Mouse (Mus musculus): ENCODE data around the gene Cdh10. TPM values are rescaled to one million over a fixed set of nuclear protein-coding genes. Genes with fewer than 3 reads are reported as not detected.

The Cdh10 gene
- polyA plus RNA-seq, 1 experiment from 2014 or later: 3.9 TPM

DNA sequence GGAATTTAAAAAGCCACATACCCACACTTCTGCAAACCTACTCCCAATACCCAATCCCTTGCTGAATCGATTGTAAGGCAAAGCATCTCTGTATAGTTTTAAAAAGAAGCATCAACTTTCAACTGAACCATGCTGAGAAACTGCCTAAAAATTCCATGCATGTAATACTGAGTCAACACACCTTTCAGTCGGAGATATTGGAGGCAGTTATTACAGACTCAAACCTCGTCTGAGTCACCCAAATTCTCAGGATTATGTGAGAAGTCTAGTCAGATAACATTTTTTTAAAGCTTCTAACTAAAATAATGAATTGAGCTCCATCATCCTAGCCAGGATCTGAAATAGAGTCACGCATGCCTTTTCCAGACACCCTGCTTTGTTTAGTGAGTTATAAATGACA is 175.5 kb downstream of the Cdh10 start:
- H3K9me3 ChIP-seq (ENCODE audit: control insufficient read depth, low read depth, low read length): no peaks in the 10 kb centered on the region
- WGBS: 66% methylated on average over 4 of the region's 4 CpGs
- H3K36me3 ChIP-seq (ENCODE audit: control insufficient read depth, insufficient read depth, low read length): no peaks in the 10 kb centered on the region
- H3K4me2 ChIP-seq (replicated peaks; ENCODE audit: low read depth, low read length): no peak overlapping the region
- H3K9ac ChIP-seq (replicated peaks; ENCODE audit: low read depth, low read length): no peak overlapping the region
- no peak overlapping the region for H3K27ac ChIP-seq (ENCODE audit: low read length)
- H3K4me3 ChIP-seq (ENCODE audit: low read depth, low read length): no peak overlapping the region
- no peaks in the 10 kb centered on the region for H3K27me3 ChIP-seq (ENCODE audit: control insufficient read depth, insufficient read depth, low read length)
- no peak for ATAC-seq (ENCODE audit: insufficient number of reproducible peaks, insufficient read depth, low FRiP score, low read depth)
- H3K4me1 ChIP-seq (ENCODE audit: control insufficient read depth, insufficient read depth, low read length): no peaks in the 10 kb centered on the region

DNA sequence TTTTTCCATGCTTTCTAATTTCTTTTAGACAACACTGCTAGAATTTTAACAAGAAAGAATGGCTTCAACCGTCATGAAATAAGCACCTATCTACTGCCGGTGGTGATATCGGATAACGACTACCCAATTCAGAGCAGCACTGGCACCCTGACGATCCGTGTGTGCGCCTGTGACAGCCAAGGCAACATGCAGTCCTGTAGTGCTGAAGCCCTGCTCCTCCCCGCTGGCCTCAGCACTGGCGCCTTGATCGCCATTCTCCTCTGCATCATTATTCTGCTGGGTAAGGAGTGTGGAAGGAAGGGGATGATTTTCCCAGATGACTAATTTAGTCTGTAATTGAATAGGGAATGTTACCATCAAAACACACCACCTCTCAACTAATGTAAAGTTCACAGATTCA is 192.1 kb downstream of the Cdh10 start:
- H3K9me3 ChIP-seq (ENCODE audit: control insufficient read depth, low read depth, low read length): no peaks in the 10 kb centered on the region
- no peak overlapping the region for H3K4me3 ChIP-seq (ENCODE audit: low read depth, low read length)
- H3K9ac ChIP-seq (replicated peaks; ENCODE audit: low read depth, low read length): no peak overlapping the region
- no peak overlapping the region for H3K4me2 ChIP-seq (replicated peaks; ENCODE audit: low read depth, low read length)
- H3K36me3 ChIP-seq (ENCODE audit: control insufficient read depth, insufficient read depth, low read length): no peaks in the 10 kb centered on the region
- H3K27me3 ChIP-seq (ENCODE audit: control insufficient read depth, insufficient read depth, low read length): no peaks in the 10 kb centered on the region
- 86% methylated on average over 10 of the region's 10 CpGs for WGBS
- ATAC-seq (ENCODE audit: insufficient number of reproducible peaks, insufficient read depth, low FRiP score, low read depth): no peak
- no peak overlapping the region for H3K27ac ChIP-seq (ENCODE audit: low read length)
- H3K4me1 ChIP-seq (ENCODE audit: control insufficient read depth, insufficient read depth, low read length): no peaks in the 10 kb centered on the region

DNA sequence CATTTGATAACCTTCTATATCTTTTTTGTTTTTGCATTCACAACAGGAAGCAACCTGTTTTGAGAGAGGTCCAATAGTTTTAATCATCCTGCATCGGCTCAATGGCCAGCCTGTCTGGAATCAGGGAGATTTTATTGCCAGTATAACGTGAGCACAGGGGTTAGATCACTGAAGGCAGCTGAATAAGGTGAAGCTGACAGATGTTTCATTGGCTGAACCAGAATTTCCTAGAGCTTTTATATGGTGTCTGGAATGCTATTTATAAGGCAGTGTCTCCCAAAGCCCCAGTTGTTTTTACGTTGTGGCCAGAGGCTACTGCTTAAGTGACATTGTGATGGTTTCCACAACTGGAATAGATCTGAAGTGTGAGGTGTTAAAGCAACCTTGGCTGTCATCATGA is 214.2 kb downstream of the Cdh10 start:
- 57% methylated on average over 3 of the region's 3 CpGs for WGBS
- Histone ChIP-seq H3K27me3 (ENCODE audit: control insufficient read depth, insufficient read depth, low read length) (no peaks in the 10 kb centered on the region), H3K9ac (replicated peaks; ENCODE audit: low read depth, low read length) (no peak overlapping the region), H3K4me3 (ENCODE audit: low read depth, low read length) (no peak overlapping the region), H3K9me3 (ENCODE audit: control insufficient read depth, low read depth, low read length) (no peaks in the 10 kb centered on the region), H3K4me2 (replicated peaks; ENCODE audit: low read depth, low read length) (no peak overlapping the region), H3K27ac (ENCODE audit: low read length) (no peak overlapping the region), H3K36me3 (ENCODE audit: control insufficient read depth, insufficient read depth, low read length) (no peaks in the 10 kb centered on the region), H3K4me1 (ENCODE audit: control insufficient read depth, insufficient read depth, low read length) (no peaks in the 10 kb centered on the region)
- ATAC-seq (ENCODE audit: insufficient number of reproducible peaks, insufficient read depth, low FRiP score, low read depth): no peak

DNA sequence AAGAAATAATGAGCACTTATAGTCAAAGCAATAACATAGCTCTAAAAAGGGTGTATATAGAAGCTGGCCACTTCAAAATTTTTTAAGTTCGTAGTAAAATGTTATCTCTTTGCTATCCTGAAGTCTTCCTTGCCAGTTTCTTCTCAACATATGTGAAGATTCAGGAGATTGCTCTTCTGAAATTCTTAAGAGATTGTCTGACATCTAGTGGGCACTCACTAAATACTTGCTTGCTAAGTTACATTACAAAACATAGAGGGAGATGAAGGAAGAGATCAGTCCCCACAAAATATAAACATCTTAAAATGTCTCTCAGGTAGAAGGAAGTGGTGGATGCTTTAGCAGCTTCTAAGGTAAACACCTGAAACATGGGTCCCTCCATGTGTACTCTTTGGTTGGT is 221.3 kb downstream of the Cdh10 start:
- 71% methylated on average over 1 of the region's 1 CpGs for WGBS
- no peak for ATAC-seq (ENCODE audit: insufficient number of reproducible peaks, insufficient read depth, low FRiP score, low read depth)
- no peak overlapping the region for H3K27ac ChIP-seq (ENCODE audit: low read length)
- H3K9ac ChIP-seq (replicated peaks; ENCODE audit: low read depth, low read length): no peak overlapping the region
- H3K9me3 ChIP-seq (ENCODE audit: control insufficient read depth, low read depth, low read length): no peaks in the 10 kb centered on the region
- no peak overlapping the region for H3K4me2 ChIP-seq (replicated peaks; ENCODE audit: low read depth, low read length)
- H3K36me3 ChIP-seq (ENCODE audit: control insufficient read depth, insufficient read depth, low read length): no peaks in the 10 kb centered on the region
- H3K4me3 ChIP-seq (ENCODE audit: low read depth, low read length): no peak overlapping the region
- H3K4me1 ChIP-seq (ENCODE audit: control insufficient read depth, insufficient read depth, low read length): no peaks in the 10 kb centered on the region
- no peaks in the 10 kb centered on the region for H3K27me3 ChIP-seq (ENCODE audit: control insufficient read depth, insufficient read depth, low read length)
